8 mouse cellular contexts compared by ENCODE assay signal in the genomic region with DNA sequence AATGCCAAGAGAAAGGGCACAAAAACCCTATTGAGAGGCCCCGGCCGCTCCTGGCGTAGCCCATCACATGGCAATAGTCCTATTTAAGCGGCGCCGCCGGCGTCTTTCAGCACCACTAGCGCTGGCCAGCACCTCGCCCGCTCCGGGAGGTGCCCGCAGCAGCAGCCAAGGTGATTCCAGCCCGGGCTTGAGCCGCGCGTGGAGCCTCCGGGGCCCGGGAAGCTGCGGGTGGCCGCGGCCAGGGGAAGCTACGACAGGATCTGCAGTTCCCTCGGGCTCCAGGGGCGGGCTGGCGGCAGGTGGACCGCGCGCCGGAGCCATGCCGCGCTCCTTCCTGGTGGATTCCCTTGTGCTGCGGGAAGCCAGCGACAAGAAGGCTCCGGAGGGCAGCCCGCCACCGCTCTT. TPM values are rescaled to one million over a fixed set of nuclear protein-coding genes. Genes with fewer than 3 reads are reported as not detected.
DNase-seq lines count a peak whose midpoint lies in the region; ATAC-seq and TF ChIP-seq lines count a peak whose summit lies in the region.

TSS of gene Gsx1 (plus strand) at position 126 of the 405 bp plus-strand sequence.

- H3K27ac ChIP-seq in left cerebral cortex, adult 2 months = no peak within 1 kb of the TSS
- H3K27ac ChIP-seq in intestine, embryonic 14.5 days (ENCODE audit: low read depth) = no peak within 1 kb of the TSS
- H3K27ac ChIP-seq in limb, embryonic 11.5 days (replicated peaks; ENCODE audit: low read depth, low read length) = no peak within 1 kb of the TSS
- H3K27ac ChIP-seq in small intestine, adult 2 months (ENCODE audit: insufficient read depth, low read depth, low read length) = no peak within 1 kb of the TSS

- H3K9me3 ChIP-seq in intestine, embryonic 14.5 days (ENCODE audit: control insufficient read depth, low read length) = no peaks in the 10 kb centered on the region
- H3K9me3 ChIP-seq in limb, embryonic 11.5 days (ENCODE audit: control insufficient read depth, low read length) = no peaks in the 10 kb centered on the region

- peaks cover 97% of the 10 kb centered on the region for H3K27me3 ChIP-seq in intestine, embryonic 14.5 days (replicated peaks; ENCODE audit: control insufficient read depth, insufficient read depth, low read length)
- H3K27me3 ChIP-seq in limb, embryonic 11.5 days (ENCODE audit: control insufficient read depth, insufficient read depth, low read length) = peaks cover 85% of the 10 kb centered on the region
- H3K27me3 ChIP-seq in small intestine, adult 2 months (ENCODE audit: control insufficient read depth, insufficient read depth, low read length) = peaks cover 65% of the 10 kb centered on the region

- H3K4me1 ChIP-seq in intestine, embryonic 14.5 days (replicated peaks; ENCODE audit: control insufficient read depth, insufficient read depth, low read length) = peaks cover 3% of the 10 kb centered on the region; the same call in 1 of the 2 replicates
- peaks cover 4% of the 10 kb centered on the region for H3K4me1 ChIP-seq in limb, embryonic 11.5 days (ENCODE audit: control insufficient read depth, insufficient read depth, low read length)
- H3K4me1 ChIP-seq in small intestine, adult 2 months (ENCODE audit: control insufficient read depth, insufficient read depth, insufficient read length, low read length) = peaks cover 19% of the 10 kb centered on the region

- peak within 1 kb of the TSS; percentile 41 for H3K4me2 ChIP-seq in intestine, embryonic 14.5 days (ENCODE audit: low read length)
- H3K4me2 ChIP-seq in limb, embryonic 11.5 days (ENCODE audit: low read depth, severe bottlenecking) = peak within 1 kb of the TSS; percentile 32

- no peak for TF ChIP-seq CTCF in left cerebral cortex, adult 2 months (IDR thresholded peaks at IDR 0.05)
- TF ChIP-seq CTCF in small intestine, adult 2 months (IDR thresholded peaks at IDR 0.05; ENCODE audit: extremely low read depth, insufficient read length, insufficient replicate concordance, low read depth, low read length) = no peak

- 0 out of 2 replicates have a peak, but pooled peaks have one; percentile 68 for ATAC-seq in intestine, embryonic 14.5 days (replicated peaks; ENCODE audit: low FRiP score, low TSS enrichment, low read depth)
- ATAC-seq in limb, embryonic 11.5 days (ENCODE audit: insufficient number of reproducible peaks, low FRiP score, low TSS enrichment, low read depth) = no peak; the same call in 1 of the 2 replicates

- WGBS in intestine, embryonic 14.5 days = under 1% methylated on average over 37 of the region's 37 CpGs
- WGBS in limb, embryonic 11.5 days = under 1% methylated on average over 33 of the region's 37 CpGs
- WGBS in small intestine, adult 2 months = 2% methylated on average over 36 of the region's 37 CpGs

- no peaks in the 10 kb centered on the region for H3K36me3 ChIP-seq in intestine, embryonic 14.5 days (ENCODE audit: control insufficient read depth, insufficient read depth, low read length)
- no peaks in the 10 kb centered on the region for H3K36me3 ChIP-seq in limb, embryonic 11.5 days (ENCODE audit: control insufficient read depth, insufficient read depth, low read length)
- no peaks in the 10 kb centered on the region for H3K36me3 ChIP-seq in small intestine, adult 2 months (ENCODE audit: control insufficient read depth, insufficient read depth, low read length)

- TF ChIP-seq POLR2A in small intestine, adult 2 months (IDR thresholded peaks at IDR 0.05; ENCODE audit: low read depth, low read length) = no peak

- H3K4me3 ChIP-seq in left cerebral cortex, adult 2 months = peak within 1 kb of the TSS; percentile 27
- H3K4me3 ChIP-seq in intestine, embryonic 14.5 days (ENCODE audit: low read depth, low read length) = peak within 1 kb of the TSS; percentile 25
- H3K4me3 ChIP-seq in limb, embryonic 11.5 days (ENCODE audit: low read depth, low read length) = peak within 1 kb of the TSS; percentile 12; the same call in 1 of the 2 replicates
- peak within 1 kb of the TSS; percentile 50 for H3K4me3 ChIP-seq in small intestine, adult 2 months (ENCODE audit: low read depth, low read length)

- DNase-seq in left cerebral cortex, adult 2 months (ENCODE audit: extremely low spot score in 1 of 2, low spot score in 2 of 2) = peak; percentile 30 to 40
- no peak for DNase-seq in left cerebral cortex, adult 11 months (ENCODE audit: low spot score)
- DNase-seq in cerebellum, adult 9-11 months = peak; percentile 36
- DNase-seq in gastrocnemius, postnatal 10 days = peak; percentile 64
- peak; percentile 91 for DNase-seq in intestine, embryonic 14.5 days (ENCODE audit: low spot score)
- peak; percentile 86 for DNase-seq in limb, embryonic 11.5 days (ENCODE audit: low spot score)
- peak; percentile 84 for DNase-seq in mesoderm, embryonic 11.5 days (ENCODE audit: low read depth, low spot score)

- intact Hi-C loops in left cerebral cortex, adult 2 months (cut with DNase I) = loop anchor here (5.0 kb wide), 2 partner anchors 114 to 534 kb away; no protein-coding TSS in a partner anchor

- no peak within 1 kb of the TSS for H3K9ac ChIP-seq in intestine, embryonic 14.5 days (ENCODE audit: low read length)
- H3K9ac ChIP-seq in limb, embryonic 11.5 days (ENCODE audit: low read length) = no peak within 1 kb of the TSS

RNA-seq across cellular contexts. Expression of gene Gsx1, which starts in this region (rescaled TPM):
- under 1 TPM; 0.19 to 0.38 TPM for total RNA-seq in left cerebral cortex, adult 2 months (2021)
- total RNA-seq in gastrocnemius, postnatal 10 days (2021) = not detected
- not detected in 2 replicates for polyA plus RNA-seq in intestine, embryonic 14.5 days (2014; fragmentation: Nextera tagmentation; extraction: Ambion mirVana)
- polyA plus RNA-seq in limb, embryonic 11.5 days (2014; fragmentation: Nextera tagmentation; extraction: Ambion mirVana) = not detected in 2 replicates
- polyA plus RNA-seq in small intestine, adult 2 months (2012; rRNA removed) = not detected in 2 replicates

Comparison
In these comparisons a context has a peak if more than half of its experiments do, and no peak if none do; other contexts are left out.
1. Peak in DNase-seq and H3K4me3 ChIP-seq in left cerebral cortex, adult 2 months; RNA of the gene not detected or under 1 TPM.
2. Peak in DNase-seq in gastrocnemius, postnatal 10 days; RNA of the gene not detected or under 1 TPM.
3. Peak in DNase-seq, ATAC-seq, H3K4me3 ChIP-seq and H3K4me2 ChIP-seq in intestine, embryonic 14.5 days; RNA of the gene not detected or under 1 TPM.
4. Peak in DNase-seq, H3K4me3 ChIP-seq and H3K4me2 ChIP-seq in limb, embryonic 11.5 days; RNA of the gene not detected or under 1 TPM.